In the genomic region with DNA sequence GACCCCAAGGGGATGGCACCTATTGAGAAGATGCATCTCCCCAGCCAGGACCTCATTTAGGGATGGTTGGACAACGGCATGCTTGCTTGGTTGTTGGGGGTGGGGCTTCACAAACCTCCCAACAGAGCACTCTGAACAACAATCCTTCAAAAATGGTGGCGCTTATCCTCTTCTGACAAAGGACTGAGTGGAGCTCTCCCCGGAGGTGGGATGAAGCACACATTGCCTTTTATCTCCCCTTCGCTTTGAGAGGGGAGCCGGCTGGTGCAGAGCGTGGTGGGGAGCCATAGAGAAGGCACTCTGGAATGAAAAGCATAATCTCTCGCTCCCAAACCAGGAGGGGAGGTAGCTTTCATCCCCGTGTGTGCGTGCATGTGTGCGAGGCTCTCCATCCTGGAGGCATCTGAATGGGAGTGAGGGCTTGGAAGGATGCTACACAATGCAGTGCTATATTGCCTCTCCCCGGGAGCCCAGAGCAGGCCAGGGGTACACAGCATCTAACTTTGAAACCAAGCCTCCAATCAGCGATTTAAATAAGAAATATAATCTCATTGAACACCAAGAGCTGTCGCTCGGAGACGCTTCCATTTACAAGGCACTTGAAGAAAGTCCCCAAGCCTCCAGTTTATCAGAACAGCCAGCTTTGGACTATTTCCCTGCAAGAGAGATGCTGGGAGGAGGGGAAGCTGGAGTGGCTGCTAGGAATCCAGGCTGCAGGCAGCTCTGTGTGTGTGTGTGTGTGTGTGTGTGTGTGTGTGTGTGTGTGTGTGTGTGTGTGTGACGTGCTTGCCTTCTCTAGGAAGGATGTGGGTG, we compare ENCODE assay signal across 9 mouse cellular contexts.
DNase-seq lines count a peak whose midpoint lies in the region; ATAC-seq lines count a peak whose summit lies in the region.
"Had no signal": no experiment of that assay in that cellular context is flagged by ENCODE, and none has a peak within 500 bp of the region (broad histone marks: within the 10 kb centered on the region; RNA-seq: fewer than 3 reads in every experiment).

No protein-coding gene starts in this region.

- H3K9me3 ChIP-seq in heart, embryonic 16.5 days (replicated peaks; ENCODE audit: control insufficient read depth, low read length) = no peaks in the 10 kb centered on the region
- H3K9me3 ChIP-seq in hindbrain, embryonic 12.5 days (replicated peaks) = no peaks in the 10 kb centered on the region
- no peaks in the 10 kb centered on the region for H3K9me3 ChIP-seq in neural tube, embryonic 11.5 days (ENCODE audit: control insufficient read depth, low read length)
- H3K9me3 ChIP-seq: embryonic facial prominence, embryonic 15.5 days had no signal

- no peak overlapping the region for H3K27ac ChIP-seq in heart, embryonic 16.5 days (ENCODE audit: low read length)
- H3K27ac ChIP-seq in hindbrain, embryonic 12.5 days = peak overlapping the region; percentile 98
- peak overlapping the region; percentile 96 for H3K27ac ChIP-seq in neural tube, embryonic 11.5 days (ENCODE audit: low read depth, low read length)
- H3K27ac ChIP-seq: embryonic facial prominence, embryonic 15.5 days had no signal

- no peaks in the 10 kb centered on the region for H3K27me3 ChIP-seq in heart, embryonic 16.5 days (ENCODE audit: control insufficient read depth, insufficient read depth, low read length)
- H3K27me3 ChIP-seq in hindbrain, embryonic 12.5 days = no peaks in the 10 kb centered on the region
- no peaks in the 10 kb centered on the region for H3K27me3 ChIP-seq in neural tube, embryonic 11.5 days (ENCODE audit: control insufficient read depth, insufficient read depth, low read length)
- H3K27me3 ChIP-seq: embryonic facial prominence, embryonic 15.5 days had no signal

- DNase-seq in heart, adult 8-10 months (ENCODE audit: low spot score) = no peak
- DNase-seq in embryo, embryonic 10 days (ENCODE audit: low spot score) = peak; percentile 23
- peak; percentile 66 for DNase-seq in neural tube, embryonic 11.5 days (ENCODE audit: low spot score)
- DNase-seq in natural killer cell, adult 2 months (ENCODE audit: low spot score in 2 of 2) = no peak
- no peak for DNase-seq in gastrocnemius, postnatal 4 days (ENCODE audit: low spot score in 2 of 2)
- DNase-seq in adrenal gland, adult 2 months = no peak

- H3K4me1 ChIP-seq in heart, embryonic 16.5 days (ENCODE audit: control insufficient read depth, insufficient read depth, low read length) = no peaks in the 10 kb centered on the region; the same call in 1 of the 2 replicates
- H3K4me1 ChIP-seq in hindbrain, embryonic 12.5 days = peaks cover 42% of the 10 kb centered on the region
- peaks cover 12% of the 10 kb centered on the region for H3K4me1 ChIP-seq in neural tube, embryonic 11.5 days (ENCODE audit: control insufficient read depth, insufficient read depth, low read length)
- H3K4me1 ChIP-seq: embryonic facial prominence, embryonic 15.5 days had no signal

- no peak overlapping the region for H3K4me3 ChIP-seq in heart, embryonic 16.5 days (ENCODE audit: low read length)
- H3K4me3 ChIP-seq in hindbrain, embryonic 12.5 days = no peak overlapping the region
- H3K4me3 ChIP-seq in neural tube, embryonic 11.5 days (ENCODE audit: low read depth, low read length) = no peak overlapping the region
- H3K4me3 ChIP-seq: embryonic facial prominence, embryonic 15.5 days had no signal

- H3K36me3 ChIP-seq in heart, embryonic 16.5 days (ENCODE audit: control insufficient read depth, insufficient read depth) = no peaks in the 10 kb centered on the region
- no peaks in the 10 kb centered on the region for H3K36me3 ChIP-seq in hindbrain, embryonic 12.5 days
- no peaks in the 10 kb centered on the region for H3K36me3 ChIP-seq in neural tube, embryonic 11.5 days (ENCODE audit: control insufficient read depth, insufficient read depth, low read length)
- H3K36me3 ChIP-seq: embryonic facial prominence, embryonic 15.5 days had no signal

- H3K4me2 ChIP-seq in heart, embryonic 16.5 days (ENCODE audit: low read depth, low read length) = no peak overlapping the region
- H3K4me2 ChIP-seq in hindbrain, embryonic 12.5 days (replicated peaks) = peak overlapping the region; percentile 24
- H3K4me2 ChIP-seq in neural tube, embryonic 11.5 days (ENCODE audit: low read depth) = 0 out of 2 replicates have a peak overlapping the region, but pooled peaks have one; percentile 14
- H3K4me2 ChIP-seq: embryonic facial prominence, embryonic 15.5 days had no signal

- H3K9ac ChIP-seq in heart, embryonic 16.5 days (ENCODE audit: low read length) = no peak overlapping the region
- H3K9ac ChIP-seq in hindbrain, embryonic 12.5 days = peak overlapping the region; percentile 25; the same call in 1 of the 2 replicates
- H3K9ac ChIP-seq in neural tube, embryonic 11.5 days (ENCODE audit: low read length) = peak overlapping the region; percentile 41
- H3K9ac ChIP-seq: embryonic facial prominence, embryonic 15.5 days had no signal

- 32% methylated on average over 16 of the region's 16 CpGs for WGBS in heart, embryonic 16.5 days
- WGBS in hindbrain, embryonic 12.5 days = 29% methylated on average over 16 of the region's 16 CpGs
- 40% methylated on average over 16 of the region's 16 CpGs for WGBS in neural tube, embryonic 11.5 days

- peak; percentile 78 for ATAC-seq in heart, embryonic 16.5 days (replicated peaks; ENCODE audit: extremely low read depth, insufficient read depth, low FRiP score)
- peak; percentile 38 for ATAC-seq in hindbrain, embryonic 12.5 days (ENCODE audit: low FRiP score)
- ATAC-seq in neural tube, embryonic 11.5 days (ENCODE audit: insufficient read depth, low FRiP score, low TSS enrichment) = peak; percentile 62

Comparison
In these comparisons a context has a peak if more than half of its experiments do, and no peak if none do; other contexts are left out.
1. DNase-seq: peak in embryo, embryonic 10 days (single experiment) and neural tube, embryonic 11.5 days (single experiment); none in heart, adult 8-10 months (single experiment), natural killer cell, adult 2 months (0 of 2), gastrocnemius, postnatal 4 days (0 of 2) and adrenal gland, adult 2 months (single experiment).
2. Peak in every context shown above with its lines, with median percentiles within 50 percentile points of each other: ATAC-seq.